Mouse (Mus musculus): ENCODE measurements around the gene Mmrn1. TPM values are rescaled to one million over a fixed set of nuclear protein-coding genes. Genes with fewer than 3 reads are reported as not detected.

Mmrn1 gene
- polyA plus RNA-seq, 1 experiment, result not detected

DNA sequence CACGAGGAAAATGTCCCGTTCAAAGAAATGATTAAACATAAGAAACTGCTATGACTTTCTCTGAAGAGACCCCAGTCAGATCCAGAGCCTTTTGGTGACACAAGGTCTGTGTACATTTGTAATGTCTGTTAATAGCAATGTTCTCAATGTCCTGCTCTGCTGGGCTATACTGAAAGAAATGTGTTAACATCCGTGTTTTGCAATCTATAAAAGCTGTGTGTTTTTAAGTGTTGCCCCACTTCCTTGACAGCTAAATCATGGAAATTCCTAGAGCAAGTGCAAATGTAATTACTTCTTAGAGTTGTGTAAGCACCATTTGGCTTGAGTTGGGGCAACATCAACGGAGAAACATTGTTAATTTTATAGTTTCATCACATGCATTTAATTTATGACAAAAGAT, 42.2 kb downstream of the Mmrn1 start:
- TF ChIP-seq MYOG (IDR thresholded peaks at IDR 0.05; ENCODE audit: control insufficient read depth in 1 of 3, insufficient read depth in 1 of 3, insufficient read length in 2 of 3, low read depth in 2 of 3), result no peak
- H3K79me2 ChIP-seq (ENCODE audit: control insufficient read depth, insufficient read depth), result no peaks in the 10 kb centered on the region
- no peak overlapping the region for H3K4me3 ChIP-seq
- no peak overlapping the region for H3K4me2 ChIP-seq (ENCODE audit: low read depth)
- no peaks in the 10 kb centered on the region for H3K36me3 ChIP-seq (ENCODE audit: control insufficient read depth, insufficient read depth)
- H3ac ChIP-seq (ENCODE audit: control insufficient read depth, insufficient read length), result no peak overlapping the region
- H3K27me3 ChIP-seq (ENCODE audit: control insufficient read depth, insufficient read depth, insufficient read length), result no peaks in the 10 kb centered on the region

DNA sequence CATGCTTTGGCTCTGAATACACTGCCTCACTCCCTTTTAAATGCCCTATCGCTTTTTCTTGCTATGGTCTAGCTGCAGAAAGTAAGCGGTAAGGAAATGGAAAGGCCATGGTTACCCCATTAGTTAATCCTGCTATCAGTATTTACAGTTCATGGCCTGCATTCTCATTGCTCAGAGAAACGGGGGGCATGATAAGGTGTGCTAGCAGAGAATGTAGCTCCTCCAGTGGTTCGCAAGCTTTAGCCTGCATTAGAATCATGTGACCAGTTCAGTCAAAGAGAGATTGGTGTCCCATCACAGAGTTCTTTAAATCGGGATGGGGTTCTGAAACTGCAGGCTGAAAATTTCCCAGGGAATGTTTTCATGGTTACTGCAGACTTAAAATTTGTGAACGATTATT, 44.6 kb downstream of the Mmrn1 start:
- Histone ChIP-seq H3K4me3 (no peak overlapping the region), H3K36me3 (ENCODE audit: control insufficient read depth, insufficient read depth) (no peaks in the 10 kb centered on the region), H3K4me2 (ENCODE audit: low read depth) (no peak overlapping the region), H3ac (ENCODE audit: control insufficient read depth, insufficient read length) (no peak overlapping the region), H3K79me2 (ENCODE audit: control insufficient read depth, insufficient read depth) (no peaks in the 10 kb centered on the region), H3K27me3 (ENCODE audit: control insufficient read depth, insufficient read depth, insufficient read length) (no peaks in the 10 kb centered on the region)
- TF ChIP-seq MYOG (IDR thresholded peaks at IDR 0.05; ENCODE audit: control insufficient read depth in 1 of 3, insufficient read depth in 1 of 3, insufficient read length in 2 of 3, low read depth in 2 of 3) (no peak), POLR2A (IDR thresholded peaks at IDR 0.05; ENCODE audit: insufficient read length, low read depth) (no peak), TCF12 (IDR thresholded peaks at IDR 0.05; ENCODE audit: insufficient read depth, poor library complexity, severe bottlenecking) (no peak), MAX (IDR thresholded peaks at IDR 0.05; ENCODE audit: low read depth) (no peak), REST (IDR thresholded peaks at IDR 0.05; ENCODE audit: insufficient read depth, insufficient read length) (no peak), POLR2AphosphoS2 (IDR thresholded peaks at IDR 0.05; ENCODE audit: insufficient read length, low read depth) (no peak), SRF (IDR thresholded peaks at IDR 0.05; ENCODE audit: control insufficient read depth, insufficient read length, low read depth) (no peak), E2F4 (IDR thresholded peaks at IDR 0.05; ENCODE audit: insufficient read depth) (no peak), USF1 (IDR thresholded peaks at IDR 0.05; ENCODE audit: low read depth) (no peak), MYOD1 (IDR thresholded peaks at IDR 0.05; ENCODE audit: control insufficient read depth in 1 of 3, insufficient read length in 2 of 3, low read depth in 2 of 3) (no peak), CEBPB (IDR thresholded peaks at IDR 0.05; ENCODE audit: insufficient read depth, poor library complexity, severe bottlenecking) (no peak), TCF3 (IDR thresholded peaks at IDR 0.05; ENCODE audit: insufficient read length, low read depth) (no peak)

DNA sequence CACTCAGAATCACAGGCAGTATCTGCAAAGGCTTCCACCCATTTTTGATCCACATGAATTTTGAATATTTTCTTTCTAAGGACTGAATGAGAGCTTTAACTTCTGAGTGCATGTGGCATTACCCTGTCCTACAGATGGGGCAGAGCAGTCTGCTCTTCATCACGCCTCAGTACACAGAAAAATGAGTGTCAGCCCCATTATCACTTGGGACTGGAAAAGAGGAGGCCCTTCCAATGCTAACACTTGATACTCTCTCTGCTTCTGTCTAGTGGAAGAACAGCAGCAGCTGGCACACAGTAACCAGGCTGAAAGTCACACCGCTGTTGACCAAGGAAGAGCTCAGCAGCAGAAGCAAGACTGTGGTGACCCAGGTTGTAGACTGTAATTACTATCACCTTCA, 46.0 kb downstream of the Mmrn1 start:
- Histone ChIP-seq H3K27me3 (ENCODE audit: control insufficient read depth, insufficient read depth, insufficient read length) (no peaks in the 10 kb centered on the region), H3K4me2 (ENCODE audit: low read depth) (no peak overlapping the region), H3K36me3 (ENCODE audit: control insufficient read depth, insufficient read depth) (no peaks in the 10 kb centered on the region), H3K4me3 (no peak overlapping the region), H3K79me2 (ENCODE audit: control insufficient read depth, insufficient read depth) (no peaks in the 10 kb centered on the region), H3ac (ENCODE audit: control insufficient read depth, insufficient read length) (no peak overlapping the region)
- TF ChIP-seq POLR2A (IDR thresholded peaks at IDR 0.05; ENCODE audit: insufficient read length, low read depth) (no peak), MYOG (IDR thresholded peaks at IDR 0.05; ENCODE audit: control insufficient read depth in 1 of 3, insufficient read depth in 1 of 3, insufficient read length in 2 of 3, low read depth in 2 of 3) (no peak), USF1 (IDR thresholded peaks at IDR 0.05; ENCODE audit: low read depth) (no peak), CEBPB (IDR thresholded peaks at IDR 0.05; ENCODE audit: insufficient read depth, poor library complexity, severe bottlenecking) (no peak)

DNA sequence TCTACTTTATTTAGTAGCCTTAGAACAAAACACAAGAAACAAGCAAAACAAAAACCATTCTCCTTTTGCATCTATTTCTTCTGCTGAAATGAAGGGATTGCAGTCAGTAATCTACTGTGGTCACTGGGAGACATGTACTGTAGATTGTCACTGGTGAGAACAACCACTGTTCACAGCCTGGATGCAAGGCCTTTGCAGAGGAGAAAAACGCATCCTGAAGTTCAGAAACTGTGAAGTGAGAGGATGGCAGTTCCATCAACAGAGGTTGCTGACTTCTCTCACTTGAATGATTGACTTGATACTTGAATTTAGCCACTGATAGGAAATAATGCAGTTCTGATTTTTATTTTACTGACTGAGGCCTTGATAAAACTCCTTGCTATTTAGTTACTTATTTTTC, 53.8 kb downstream of the Mmrn1 start:
- Histone ChIP-seq H3ac (ENCODE audit: control insufficient read depth, insufficient read length) (no peak overlapping the region), H3K4me2 (ENCODE audit: low read depth) (no peak overlapping the region), H3K27me3 (ENCODE audit: control insufficient read depth, insufficient read depth, insufficient read length) (no peaks in the 10 kb centered on the region), H3K36me3 (ENCODE audit: control insufficient read depth, insufficient read depth) (no peaks in the 10 kb centered on the region), H3K79me2 (ENCODE audit: control insufficient read depth, insufficient read depth) (no peaks in the 10 kb centered on the region), H3K4me3 (no peak overlapping the region)
- TF ChIP-seq SRF (IDR thresholded peaks at IDR 0.05; ENCODE audit: control insufficient read depth, insufficient read length, low read depth), result no peak
- TF ChIP-seq E2F4 (IDR thresholded peaks at IDR 0.05; ENCODE audit: insufficient read depth), result no peak
- TF ChIP-seq CEBPB (IDR thresholded peaks at IDR 0.05; ENCODE audit: insufficient read depth, poor library complexity, severe bottlenecking), result no peak
- TF ChIP-seq MAX (IDR thresholded peaks at IDR 0.05; ENCODE audit: low read depth), result no peak
- no peak for TF ChIP-seq USF1 (IDR thresholded peaks at IDR 0.05; ENCODE audit: low read depth)
- TF ChIP-seq POLR2AphosphoS2 (IDR thresholded peaks at IDR 0.05; ENCODE audit: insufficient read length, low read depth), result no peak
- TF ChIP-seq TCF3 (IDR thresholded peaks at IDR 0.05; ENCODE audit: insufficient read length, low read depth), result no peak
- TF ChIP-seq MYOG (IDR thresholded peaks at IDR 0.05; ENCODE audit: control insufficient read depth in 1 of 3, insufficient read depth in 1 of 3, insufficient read length in 2 of 3, low read depth in 2 of 3), result no peak
- TF ChIP-seq POLR2A (IDR thresholded peaks at IDR 0.05; ENCODE audit: insufficient read length, low read depth), result no peak
- no peak for TF ChIP-seq TCF12 (IDR thresholded peaks at IDR 0.05; ENCODE audit: insufficient read depth, poor library complexity, severe bottlenecking)
- TF ChIP-seq REST (IDR thresholded peaks at IDR 0.05; ENCODE audit: insufficient read depth, insufficient read length), result no peak
- TF ChIP-seq MYOD1 (IDR thresholded peaks at IDR 0.05; ENCODE audit: control insufficient read depth in 1 of 3, insufficient read length in 2 of 3, low read depth in 2 of 3), result no peak

DNA sequence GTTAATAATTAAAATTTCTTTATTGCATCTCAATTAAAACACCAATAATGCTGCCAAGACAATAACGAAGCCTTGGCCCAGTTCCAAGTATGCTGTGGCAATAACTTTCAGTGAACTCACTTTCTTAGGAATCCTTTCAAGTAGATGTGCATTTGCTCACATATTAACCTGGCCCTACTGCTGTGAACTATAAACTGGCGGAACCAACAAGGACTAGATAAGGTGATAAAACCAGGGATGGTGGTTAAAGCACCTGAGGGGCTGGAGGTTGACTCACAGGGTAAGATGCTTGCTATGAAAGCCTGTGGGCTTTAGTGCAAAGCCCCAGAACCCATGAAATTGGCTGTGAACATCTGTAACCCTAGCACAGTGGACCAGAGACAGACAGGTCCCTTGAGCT, 54.3 kb downstream of the Mmrn1 start:
- Histone ChIP-seq H3K4me3 (no peak overlapping the region), H3K79me2 (ENCODE audit: control insufficient read depth, insufficient read depth) (no peaks in the 10 kb centered on the region), H3K27me3 (ENCODE audit: control insufficient read depth, insufficient read depth, insufficient read length) (no peaks in the 10 kb centered on the region), H3K36me3 (ENCODE audit: control insufficient read depth, insufficient read depth) (no peaks in the 10 kb centered on the region), H3ac (ENCODE audit: control insufficient read depth, insufficient read length) (no peak overlapping the region), H3K4me2 (ENCODE audit: low read depth) (no peak overlapping the region)
- TF ChIP-seq POLR2A (IDR thresholded peaks at IDR 0.05; ENCODE audit: insufficient read length, low read depth) (no peak), MYOD1 (IDR thresholded peaks at IDR 0.05; ENCODE audit: control insufficient read depth in 1 of 3, insufficient read length in 2 of 3, low read depth in 2 of 3) (no peak), REST (IDR thresholded peaks at IDR 0.05; ENCODE audit: insufficient read depth, insufficient read length) (no peak), POLR2AphosphoS2 (IDR thresholded peaks at IDR 0.05; ENCODE audit: insufficient read length, low read depth) (no peak), MYOG (IDR thresholded peaks at IDR 0.05; ENCODE audit: control insufficient read depth in 1 of 3, insufficient read depth in 1 of 3, insufficient read length in 2 of 3, low read depth in 2 of 3) (no peak), USF1 (IDR thresholded peaks at IDR 0.05; ENCODE audit: low read depth) (no peak), MAX (IDR thresholded peaks at IDR 0.05; ENCODE audit: low read depth) (no peak), TCF3 (IDR thresholded peaks at IDR 0.05; ENCODE audit: insufficient read length, low read depth) (no peak), SRF (IDR thresholded peaks at IDR 0.05; ENCODE audit: control insufficient read depth, insufficient read length, low read depth) (no peak), E2F4 (IDR thresholded peaks at IDR 0.05; ENCODE audit: insufficient read depth) (no peak), CEBPB (IDR thresholded peaks at IDR 0.05; ENCODE audit: insufficient read depth, poor library complexity, severe bottlenecking) (no peak), TCF12 (IDR thresholded peaks at IDR 0.05; ENCODE audit: insufficient read depth, poor library complexity, severe bottlenecking) (no peak)

Data from myocyte (in vitro differentiated cells).